Mouse (Mus musculus): ENCODE results near the gene Prpf31.

- TF ChIP-seq CTCF (IDR thresholded peaks at IDR 0.05; ENCODE audit: low read depth): no peak
- TF ChIP-seq EP300 (IDR thresholded peaks at IDR 0.05; ENCODE audit: low read depth): no peak
Measured at GRCm38 (mm10) chr7:3643843-3644242, 14.1 kb downstream of the Prpf31 start.

Measured in heart, postnatal 0 days (tissue).